Mouse (Mus musculus) neutrophil, adult 65 days (primary cell): Measurements from ENCODE around the gene Hist4h4. TPM values are rescaled to one million over a fixed set of nuclear protein-coding genes. Genes with fewer than 3 reads are reported as not detected.

Source experiments
- total RNA-seq: library from RNA; stranded (reverse); gene quantifications from 2 replicates; pipeline ENCODE4 v1.2.4, GENCODE M21; 2023

Hist4h4 gene
- 38.7 and 48.1 TPM in 2 replicates for total RNA-seq

GRCm38 (mm10) chr6:136803739-136804633, at the start of gene Hist4h4:
Gene Hist4h4, minus strand, starts transcription at chr6:136804415.

GRCm38 (mm10) chr6:136835352-136835751, 31.1 kb upstream of the Hist4h4 start, which contains the start of gene Smco3:
Gene Smco3, minus strand, starts transcription at chr6:136835452.

GRCm38 (mm10) chr6:136827881-136828561, 23.8 kb upstream of the Hist4h4 start, which contains the start of gene Wbp11:
Gene Wbp11, minus strand, starts transcription at chr6:136828233.

GRCm38 (mm10) chr6:136827516-136827880, 23.3 kb upstream of the Hist4h4 start, which contains the start of gene BC049715:
Gene BC049715, plus strand, starts transcription at chr6:136827626.

GRCm38 (mm10) chr6:136808014-136808417, 3.8 kb upstream of the Hist4h4 start, which contains the start of gene H2afj:
Gene H2afj, plus strand, starts transcription at chr6:136808244.

GRCm38 (mm10) chr6:136781377-136781986, 22.7 kb downstream of the Hist4h4 start, which contains the start of gene Gucy2c:
Gene Gucy2c, minus strand, starts transcription at chr6:136781765.

Other genes starting within 250 kb of the Hist4h4 start
- gene Plbd1, start 142.5 kb downstream of the Hist4h4 start, total RNA-seq, result 563 and 660 TPM in 2 replicates
- 0.35 and 0.59 TPM in 2 replicates for gene Gucy2c, start 22.6 kb downstream of the Hist4h4 start, total RNA-seq
- 82.0 and 84.1 TPM in 2 replicates for gene H2afj, start 3.8 kb upstream of the Hist4h4 start, total RNA-seq
- 2.2 and 4.9 TPM in 2 replicates for gene BC049715, start 23.2 kb upstream of the Hist4h4 start, total RNA-seq
- 115 and 147 TPM in 2 replicates for gene Wbp11, start 23.8 kb upstream of the Hist4h4 start, total RNA-seq
- gene Smco3, start 31.0 kb upstream of the Hist4h4 start, total RNA-seq, result not detected in 2 replicates
- gene Art4, start 53.3 kb upstream of the Hist4h4 start, total RNA-seq, result not detected in 2 replicates
- not detected in 2 replicates for gene Mgp, start 71.4 kb upstream of the Hist4h4 start, total RNA-seq
- 2.9 and 6.6 TPM in 2 replicates for gene Erp27, start 117.8 kb upstream of the Hist4h4 start, total RNA-seq
- 0.16 TPM in 1 of 2 replicates, not detected in the other for gene Pde6h, start 119.4 kb upstream of the Hist4h4 start, total RNA-seq
- gene Arhgdib, start 137.5 kb upstream of the Hist4h4 start, total RNA-seq, result 1,661 and 2,140 TPM in 2 replicates